Mouse (Mus musculus) E14TG2a.4 (cell line): ENCODE measurements at regions not wholly inside any gene's neighbourhood (a gene's known extent, or its start where the extent isn't known, plus 50 kb on each side); places are given as distances from the start of the nearest gene placed in this dataset.

Experiments
- H3K27me3 ChIP-seq: 2 replicates; pipeline ENCODE4 v1.6.1; 2014; ENCODE audit warnings: low read length, control low read depth; ENCODE audit not compliant: insufficient read depth
- H3K36me3 ChIP-seq: 2 replicates; pipeline ENCODE4 v1.6.1; 2014; ENCODE audit warnings: low read length, control low read depth; ENCODE audit not compliant: insufficient read depth
- H3K4me1 ChIP-seq: replicated peaks from 2 replicates; pipeline ENCODE4 v1.6.1; 2014; ENCODE audit warnings: low read depth, low read length, control low read depth
- H3K4me3 ChIP-seq: replicated peaks from 2 replicates; pipeline ENCODE4 v1.5.1; 2014; ENCODE audit warnings: mild to moderate bottlenecking, low read length
- H3K9me3 ChIP-seq: 2 replicates; pipeline ENCODE4 v1.6.1; 2014; ENCODE audit warnings: low read length, control low read depth
- CTCF ChIP-seq: conservative IDR thresholded peaks from 2 replicates; pipeline ENCODE4 v1.5.1; 2014; ENCODE audit warnings: low read length
- NANOG ChIP-seq: IDR thresholded peaks from 2 replicates; pipeline ENCODE4 v1.6.1; 2014; ENCODE audit warnings: borderline replicate concordance, low read length, mixed read lengths
- POU5F1 ChIP-seq: IDR thresholded peaks from 2 replicates; pipeline ENCODE4 v1.6.1; 2014; ENCODE audit warnings: low read length, borderline replicate concordance

GRCm38 (mm10) chr9:23097134-23097789 is 125.6 kb upstream of the Bmper start:
- TF ChIP-seq POU5F1 (no peak), CTCF (no peak), NANOG (no peak)
- H3K9me3 ChIP-seq, result no peaks in the 10 kb centered on the region

GRCm38 (mm10) chr9:23101584-23101983 is 121.3 kb upstream of the Bmper start:
- TF ChIP-seq NANOG (no peak), POU5F1 (no peak)
- Histone ChIP-seq H3K36me3 (no peaks in the 10 kb centered on the region), H3K4me1 (no peaks in the 10 kb centered on the region), H3K9me3 (no peaks in the 10 kb centered on the region), H3K4me3 (no peak overlapping the region), H3K27me3 (no peaks in the 10 kb centered on the region)

More at GRCm38 (mm10) chr9:23097134-23097789, 125.6 kb upstream of the Bmper start:
- no peak overlapping the region for H3K4me3 ChIP-seq
- no peaks in the 10 kb centered on the region for H3K36me3 ChIP-seq
- H3K27me3 ChIP-seq, result no peaks in the 10 kb centered on the region
- no peaks in the 10 kb centered on the region for H3K4me1 ChIP-seq

- TF ChIP-seq CTCF, result no peak
- TF ChIP-seq NANOG, result no peak
- TF ChIP-seq POU5F1, result no peak
- Histone ChIP-seq H3K9me3 (no peaks in the 10 kb centered on the region), H3K4me3 (no peak overlapping the region), H3K4me1 (no peaks in the 10 kb centered on the region), H3K27me3 (no peaks in the 10 kb centered on the region), H3K36me3 (no peaks in the 10 kb centered on the region)
These were observed 120.7 kb upstream of the Bmper start for GRCm38 (mm10) chr9:23101990-23102796.

GRCm38 (mm10) chr9:23111500-23111899 is 111.4 kb upstream of the Bmper start:
- no peak for TF ChIP-seq NANOG
- no peak for TF ChIP-seq CTCF
- no peak for TF ChIP-seq POU5F1
- no peaks in the 10 kb centered on the region for H3K36me3 ChIP-seq
- H3K4me1 ChIP-seq, result no peaks in the 10 kb centered on the region
- no peaks in the 10 kb centered on the region for H3K27me3 ChIP-seq
- no peak overlapping the region for H3K4me3 ChIP-seq
- no peaks in the 10 kb centered on the region for H3K9me3 ChIP-seq

- H3K4me1 ChIP-seq, result no peaks in the 10 kb centered on the region
- TF ChIP-seq POU5F1 (no peak), NANOG (no peak)
- no peaks in the 10 kb centered on the region for H3K36me3 ChIP-seq
- no peaks in the 10 kb centered on the region for H3K9me3 ChIP-seq
- no peaks in the 10 kb centered on the region for H3K27me3 ChIP-seq
- no peak overlapping the region for H3K4me3 ChIP-seq
These were observed 107.8 kb upstream of the Bmper start for GRCm38 (mm10) chr9:23115026-23115425.

- no peaks in the 10 kb centered on the region for H3K36me3 ChIP-seq
- no peaks in the 10 kb centered on the region for H3K27me3 ChIP-seq
- no peaks in the 10 kb centered on the region for H3K9me3 ChIP-seq
- TF ChIP-seq POU5F1, result no peak
- no peak for TF ChIP-seq CTCF
- no peak for TF ChIP-seq NANOG
- no peak overlapping the region for H3K4me3 ChIP-seq
- H3K4me1 ChIP-seq, result no peaks in the 10 kb centered on the region
These were observed 107.3 kb upstream of the Bmper start for GRCm38 (mm10) chr9:23115540-23115939.

- H3K36me3 ChIP-seq, result no peaks in the 10 kb centered on the region
- H3K4me1 ChIP-seq, result no peaks in the 10 kb centered on the region
- no peak overlapping the region for H3K4me3 ChIP-seq
- no peak for TF ChIP-seq CTCF
- no peak for TF ChIP-seq POU5F1
- TF ChIP-seq NANOG, result no peak
- H3K27me3 ChIP-seq, result no peaks in the 10 kb centered on the region
- no peaks in the 10 kb centered on the region for H3K9me3 ChIP-seq
These were observed 106.6 kb upstream of the Bmper start for GRCm38 (mm10) chr9:23116311-23116710.

GRCm38 (mm10) chr9:23119811-23120210 is 103.1 kb upstream of the Bmper start:
- no peaks in the 10 kb centered on the region for H3K27me3 ChIP-seq
- no peaks in the 10 kb centered on the region for H3K36me3 ChIP-seq
- peaks cover 5% of the 10 kb centered on the region for H3K4me1 ChIP-seq
- H3K9me3 ChIP-seq, result no peaks in the 10 kb centered on the region
- H3K4me3 ChIP-seq, result no peak overlapping the region
- TF ChIP-seq NANOG (no peak), CTCF (no peak), POU5F1 (no peak)
